In the genomic region with DNA sequence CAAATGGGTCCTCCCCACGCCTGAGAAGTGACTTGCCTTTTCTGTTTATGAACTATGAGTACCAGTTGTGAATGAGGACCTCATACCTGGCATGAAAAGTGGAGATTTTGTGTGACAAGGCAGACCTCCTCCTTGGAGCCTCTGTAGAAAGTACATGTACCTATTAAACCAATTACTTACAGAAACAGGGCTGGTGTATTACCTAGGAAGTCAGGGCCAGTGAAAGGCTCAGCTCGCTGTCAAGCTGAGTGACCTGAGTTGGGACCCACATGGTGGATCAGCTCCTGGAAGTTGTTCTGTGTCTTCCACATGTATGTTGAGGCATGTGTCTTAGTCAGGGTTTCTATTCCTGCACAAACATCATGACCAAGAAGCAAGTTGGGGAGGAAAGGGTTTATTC, we compare ENCODE assay signal across 35 mouse cellular contexts. TPM values are rescaled to one million over a fixed set of nuclear protein-coding genes. Genes with fewer than 3 reads are reported as not detected.
"Had no signal": no experiment of that assay in that cellular context is flagged by ENCODE, and none has a peak within 500 bp of the region (broad histone marks: within the 10 kb centered on the region; RNA-seq: fewer than 3 reads in every experiment).

No protein-coding gene starts in this region.

- H3K27ac ChIP-seq: embryonic facial prominence, embryonic 10.5 days; embryonic facial prominence, embryonic 12.5 days; embryonic facial prominence, embryonic 13.5 days; embryonic facial prominence, embryonic 15.5 days; forebrain, embryonic 10.5 days; forebrain, embryonic 12.5 days; forebrain, embryonic 13.5 days; forebrain, embryonic 15.5 days; gastrocnemius, adult 2 months; heart, adult 2 months had no signal

- H3K9ac ChIP-seq: embryonic facial prominence, embryonic 12.5 days; embryonic facial prominence, embryonic 13.5 days; embryonic facial prominence, embryonic 15.5 days; forebrain, embryonic 12.5 days; forebrain, embryonic 13.5 days; forebrain, embryonic 15.5 days; forebrain, postnatal 0 days had no signal

- H3K4me3 ChIP-seq: embryonic facial prominence, embryonic 10.5 days; embryonic facial prominence, embryonic 12.5 days; embryonic facial prominence, embryonic 13.5 days; embryonic facial prominence, embryonic 15.5 days; erythroblast, embryonic 14.5 days; forebrain, embryonic 10.5 days; forebrain, embryonic 12.5 days; forebrain, embryonic 13.5 days; forebrain, embryonic 15.5 days; gastrocnemius, adult 2 months; heart, adult 2 months had no signal

- H3K27me3 ChIP-seq: embryonic facial prominence, embryonic 12.5 days; embryonic facial prominence, embryonic 13.5 days; embryonic facial prominence, embryonic 15.5 days; forebrain, embryonic 12.5 days; forebrain, embryonic 13.5 days; forebrain, embryonic 15.5 days had no signal

- ATAC-seq: forebrain, embryonic 13.5 days; forebrain, embryonic 14.5 days; forebrain, embryonic 15.5 days; forebrain, embryonic 16.5 days; forebrain, postnatal 0 days had no signal

- H3K36me3 ChIP-seq: embryonic facial prominence, embryonic 12.5 days; embryonic facial prominence, embryonic 13.5 days; embryonic facial prominence, embryonic 15.5 days; forebrain, embryonic 12.5 days; forebrain, embryonic 15.5 days had no signal

- DNase-seq: cerebellum, adult 8-10 months; cerebellum, adult 9-10 months; cerebellum, adult 9-11 months; cerebellum, postnatal 10 days; cerebellum, postnatal 14 days; cerebellum, postnatal 25 days; cerebellum, postnatal 36 days; embryo, embryonic 11 days; forebrain, postnatal 0 days; gastrocnemius, adult 2 months; gastrocnemius, postnatal 10 days; gastrocnemius, postnatal 14 days; gastrocnemius, postnatal 25 days; gastrocnemius, postnatal 36 days; heart, adult 18-20 months; heart, adult 2 months had no signal

- H3K9me3 ChIP-seq: embryonic facial prominence, embryonic 10.5 days; embryonic facial prominence, embryonic 12.5 days; embryonic facial prominence, embryonic 13.5 days; embryonic facial prominence, embryonic 15.5 days; forebrain, embryonic 10.5 days; forebrain, embryonic 12.5 days; forebrain, embryonic 13.5 days; forebrain, embryonic 15.5 days had no signal

- H3K4me1 ChIP-seq: embryonic facial prominence, embryonic 12.5 days had no signal

- H3K4me2 ChIP-seq: embryonic facial prominence, embryonic 12.5 days; embryonic facial prominence, embryonic 13.5 days; embryonic facial prominence, embryonic 15.5 days; forebrain, embryonic 12.5 days; forebrain, embryonic 13.5 days; forebrain, embryonic 15.5 days had no signal

RNA-seq across cellular contexts. Expression of a gene that starts 21.7 kb away (rescaled TPM):
- total RNA-seq: common myeloid progenitor, adult 5-6 weeks; granulocyte monocyte progenitor cell, adult 5-6 weeks; heart, adult 2 months had no signal
- polyA plus RNA-seq: erythroblast, embryonic 14.5 days had no signal

RNA-seq across cellular contexts. Expression of a gene that starts 37.2 kb away (rescaled TPM):
- total RNA-seq: common myeloid progenitor, adult 5-6 weeks; granulocyte monocyte progenitor cell, adult 5-6 weeks had no signal
- polyA plus RNA-seq: embryonic facial prominence, embryonic 13.5 days; erythroblast, embryonic 14.5 days had no signal

RNA-seq across cellular contexts. Expression of a gene that starts 55.2 kb away (rescaled TPM):
- total RNA-seq: common myeloid progenitor, adult 5-6 weeks; forebrain, postnatal 0 days; gastrocnemius, adult 18-20 months; gastrocnemius, adult 2 months; gastrocnemius, adult 8-10 months; gastrocnemius, postnatal 10 days; gastrocnemius, postnatal 14 days; gastrocnemius, postnatal 25 days; gastrocnemius, postnatal 36 days; granulocyte monocyte progenitor cell, adult 5-6 weeks; heart, adult 18-20 months; heart, adult 2 months had no signal
- polyA plus RNA-seq: cortical plate, adult 2 months; embryonic facial prominence, embryonic 10.5 days; embryonic facial prominence, embryonic 11.5 days; embryonic facial prominence, embryonic 12.5 days; embryonic facial prominence, embryonic 13.5 days; embryonic facial prominence, embryonic 15.5 days; erythroblast, embryonic 14.5 days; forebrain, embryonic 10.5 days; forebrain, embryonic 11.5 days; forebrain, embryonic 12.5 days; forebrain, embryonic 13.5 days; forebrain, embryonic 14.5 days; forebrain, embryonic 15.5 days; forebrain, embryonic 16.5 days; forebrain, postnatal 0 days; frontal cortex, adult 2 months had no signal
